Mouse (Mus musculus): Measurements from ENCODE around the gene Ap1g2. TPM values are rescaled to one million over a fixed set of nuclear protein-coding genes. Genes with fewer than 3 reads are reported as not detected.

Gene Ap1g2
- polyA plus RNA-seq, 1 experiment from 2014 or later, result 8.6 TPM

GRCm38 (mm10) chr14:55053708-55054190, 52.6 kb downstream of the Ap1g2 start:
- Histone ChIP-seq H3K9ac (ENCODE audit: low read length) (no peak overlapping the region), H3K4me1 (ENCODE audit: control insufficient read depth in 2 of 2, insufficient read depth in 2 of 2, low read length in 2 of 2) (no peaks in the 10 kb centered on the region; a peak in 1 of 4 replicates), H3K4me3 (ENCODE audit: control insufficient read depth in 1 of 2, insufficient read depth in 1 of 2, low read depth in 1 of 2, low read length in 2 of 2) (no peak overlapping the region), H3K27me3 (ENCODE audit: control insufficient read depth, insufficient read depth, low read length) (no peaks in the 10 kb centered on the region; the same call in 1 of the 2 replicates), H3K9me3 (ENCODE audit: control insufficient read depth, low read length) (no peaks in the 10 kb centered on the region), H3K36me3 (ENCODE audit: control insufficient read depth, insufficient read depth, low read length) (no peaks in the 10 kb centered on the region), H3K4me2 (ENCODE audit: low read length) (no peak overlapping the region), H3K27ac (replicated peaks in 1 of 2; ENCODE audit: control insufficient read depth in 1 of 2, insufficient read depth in 1 of 2, low read depth in 2 of 2, low read length in 2 of 2) (no peak overlapping the region)
- ATAC-seq (ENCODE audit: insufficient number of reproducible peaks, insufficient read depth, low FRiP score, low read depth), result no peak
- 82% methylated on average over 17 of the region's 17 CpGs for WGBS

- Histone ChIP-seq H3K27ac (replicated peaks in 1 of 2; ENCODE audit: control insufficient read depth in 1 of 2, insufficient read depth in 1 of 2, low read depth in 2 of 2, low read length in 2 of 2) (no peak overlapping the region), H3K9ac (ENCODE audit: low read length) (no peak overlapping the region), H3K9me3 (ENCODE audit: control insufficient read depth, low read length) (no peaks in the 10 kb centered on the region), H3K4me2 (ENCODE audit: low read length) (no peak overlapping the region), H3K4me1 (ENCODE audit: control insufficient read depth in 2 of 2, insufficient read depth in 2 of 2, low read length in 2 of 2) (no peaks in the 10 kb centered on the region; a peak in 1 of 4 replicates), H3K4me3 (ENCODE audit: control insufficient read depth in 1 of 2, insufficient read depth in 1 of 2, low read depth in 1 of 2, low read length in 2 of 2) (no peak overlapping the region), H3K27me3 (ENCODE audit: control insufficient read depth, insufficient read depth, low read length) (no peaks in the 10 kb centered on the region; the same call in 1 of the 2 replicates), H3K36me3 (ENCODE audit: control insufficient read depth, insufficient read depth, low read length) (no peaks in the 10 kb centered on the region)
- no peak for ATAC-seq (ENCODE audit: insufficient number of reproducible peaks, insufficient read depth, low FRiP score, low read depth)
- WGBS, result 84% methylated on average over 4 of the region's 4 CpGs
Observed at GRCm38 (mm10) chr14:55053050-55053449, 53.3 kb downstream of the Ap1g2 start.

DNA sequence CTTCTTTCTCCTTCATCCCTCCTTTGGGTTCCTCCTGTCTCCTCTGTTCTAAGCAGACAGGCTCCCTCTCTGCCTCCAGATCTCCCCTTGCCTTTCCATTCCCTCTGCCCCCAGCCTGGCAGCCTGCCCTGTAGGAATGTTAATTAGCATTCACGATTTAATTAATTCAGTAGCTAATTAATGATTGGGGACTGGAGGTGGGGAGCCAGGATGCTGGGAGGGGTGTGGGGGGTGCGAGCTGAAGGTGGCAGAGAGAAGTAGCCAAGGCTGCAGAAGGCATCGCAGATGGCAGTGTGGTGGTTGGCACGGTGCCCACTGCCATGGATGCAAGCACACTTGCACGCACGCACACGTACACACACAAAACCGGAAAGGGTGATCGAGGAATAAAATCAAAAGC, 53.9 kb downstream of the Ap1g2 start:
- Histone ChIP-seq H3K36me3 (ENCODE audit: control insufficient read depth, insufficient read depth, low read length) (no peaks in the 10 kb centered on the region), H3K4me1 (ENCODE audit: control insufficient read depth in 2 of 2, insufficient read depth in 2 of 2, low read length in 2 of 2) (no peaks in the 10 kb centered on the region; a peak in 1 of 4 replicates), H3K9me3 (ENCODE audit: control insufficient read depth, low read length) (no peaks in the 10 kb centered on the region), H3K27ac (replicated peaks in 1 of 2; ENCODE audit: control insufficient read depth in 1 of 2, insufficient read depth in 1 of 2, low read depth in 2 of 2, low read length in 2 of 2) (no peak overlapping the region), H3K9ac (ENCODE audit: low read length) (no peak overlapping the region), H3K27me3 (ENCODE audit: control insufficient read depth, insufficient read depth, low read length) (no peaks in the 10 kb centered on the region; the same call in 1 of the 2 replicates), H3K4me2 (ENCODE audit: low read length) (no peak overlapping the region), H3K4me3 (ENCODE audit: control insufficient read depth in 1 of 2, insufficient read depth in 1 of 2, low read depth in 1 of 2, low read length in 2 of 2) (no peak overlapping the region)
- no peak for ATAC-seq (ENCODE audit: insufficient number of reproducible peaks, insufficient read depth, low FRiP score, low read depth)
- 82% methylated on average over 9 of the region's 9 CpGs for WGBS

Other genes with a start within 250 kb of the Ap1g2 start
- gene Homez, start 235.6 kb downstream of the Ap1g2 start, polyA plus RNA-seq (2014; fragmentation: Nextera tagmentation; extraction: Ambion mirVana), result 8.2 and 9.5 TPM in 2 replicates
- gene Ppp1r3e, start 229.0 kb downstream of the Ap1g2 start, polyA plus RNA-seq (2014; fragmentation: Nextera tagmentation; extraction: Ambion mirVana), result 1.7 and 1.9 TPM in 2 replicates
- gene Bcl2l2, start 223.2 kb downstream of the Ap1g2 start, polyA plus RNA-seq (2014; fragmentation: Nextera tagmentation; extraction: Ambion mirVana), result 3.0 and 4.3 TPM in 2 replicates
- gene Gm20521, start 223.2 kb downstream of the Ap1g2 start, polyA plus RNA-seq (2014; fragmentation: Nextera tagmentation; extraction: Ambion mirVana), result not detected in 2 replicates
- 80.6 and 83.8 TPM in 2 replicates for gene Pabpn1, start 214.1 kb downstream of the Ap1g2 start, polyA plus RNA-seq (2014; fragmentation: Nextera tagmentation; extraction: Ambion mirVana)
- 18.5 and 25.6 TPM in 2 replicates for gene Slc22a17, start 193.5 kb downstream of the Ap1g2 start, polyA plus RNA-seq (2014; fragmentation: Nextera tagmentation; extraction: Ambion mirVana)
- 12.2 and 14.6 TPM in 2 replicates for gene Efs, start 180.5 kb downstream of the Ap1g2 start, polyA plus RNA-seq (2014; fragmentation: Nextera tagmentation; extraction: Ambion mirVana)
- not detected in 2 replicates for gene Il25, start 173.9 kb downstream of the Ap1g2 start, polyA plus RNA-seq (2014; fragmentation: Nextera tagmentation; extraction: Ambion mirVana)
- gene Cmtm5, start 170.3 kb downstream of the Ap1g2 start, polyA plus RNA-seq (2014; fragmentation: Nextera tagmentation; extraction: Ambion mirVana), result 0.58 and 0.72 TPM in 2 replicates
- gene Myh6, start 139.7 kb downstream of the Ap1g2 start, polyA plus RNA-seq (2014; fragmentation: Nextera tagmentation; extraction: Ambion mirVana), result 2,542 and 2,728 TPM in 2 replicates
- gene Gm17428, start 129.7 kb downstream of the Ap1g2 start, polyA plus RNA-seq (2014; fragmentation: Nextera tagmentation; extraction: Ambion mirVana), result not detected in 2 replicates
- 5,319 and 5,796 TPM in 2 replicates for gene Myh7, start 112.0 kb downstream of the Ap1g2 start, polyA plus RNA-seq (2014; fragmentation: Nextera tagmentation; extraction: Ambion mirVana)
- 53.8 and 54.9 TPM in 2 replicates for gene Ngdn, start 91.1 kb downstream of the Ap1g2 start, polyA plus RNA-seq (2014; fragmentation: Nextera tagmentation; extraction: Ambion mirVana)
- gene Zfhx2, start 14.3 kb downstream of the Ap1g2 start, polyA plus RNA-seq (2014; fragmentation: Nextera tagmentation; extraction: Ambion mirVana), result 2.6 and 3.0 TPM in 2 replicates
- gene Thtpa, start 11.8 kb downstream of the Ap1g2 start, polyA plus RNA-seq (2014; fragmentation: Nextera tagmentation; extraction: Ambion mirVana), result 12.8 and 15.1 TPM in 2 replicates
- 0.05 and 0.18 TPM in 2 replicates for gene Jph4, start 10.3 kb upstream of the Ap1g2 start, polyA plus RNA-seq (2014; fragmentation: Nextera tagmentation; extraction: Ambion mirVana)
- gene Dhrs2, start 115.4 kb upstream of the Ap1g2 start, polyA plus RNA-seq (2014; fragmentation: Nextera tagmentation; extraction: Ambion mirVana), result not detected in 2 replicates

Data from heart, embryonic 14.5 days (tissue).